20 mouse cellular contexts compared by ENCODE assay signal in the genomic region with DNA sequence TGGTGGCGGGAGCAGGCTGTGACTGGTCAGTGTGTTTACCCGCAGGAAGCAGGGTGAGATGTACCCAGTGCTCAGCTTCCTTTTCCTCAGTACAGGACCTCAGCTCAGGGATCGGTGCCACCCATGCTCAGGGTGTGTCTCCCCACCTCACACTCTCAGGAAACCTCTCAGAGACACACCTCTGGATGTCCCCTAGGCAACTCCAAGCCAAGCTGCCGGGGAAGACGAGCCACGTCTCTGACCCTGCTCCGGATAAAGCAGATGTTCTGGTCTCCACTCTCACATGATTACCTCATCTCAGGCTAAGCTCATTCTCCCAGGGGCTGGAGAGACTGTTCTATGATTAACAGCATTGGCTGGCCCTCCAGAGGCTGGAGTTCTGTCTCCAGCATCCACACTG. TPM values are rescaled to one million over a fixed set of nuclear protein-coding genes. Genes with fewer than 3 reads are reported as not detected.
DNase-seq lines count a peak whose midpoint lies in the region; ATAC-seq lines count a peak whose summit lies in the region.
"Had no signal": no experiment of that assay in that cellular context is flagged by ENCODE, and none has a peak within 500 bp of the region (broad histone marks: within the 10 kb centered on the region; RNA-seq: fewer than 3 reads in every experiment).

No protein-coding gene starts in this region.

- 68% methylated on average over 7 of the region's 7 CpGs for WGBS in heart, embryonic 15.5 days

- no peaks in the 10 kb centered on the region for H3K36me3 ChIP-seq in heart, embryonic 15.5 days
- H3K36me3 ChIP-seq: embryonic facial prominence, embryonic 13.5 days; forebrain, embryonic 10.5 days; midbrain, embryonic 15.5 days had no signal

- no peaks in the 10 kb centered on the region for H3K9me3 ChIP-seq in heart, embryonic 15.5 days (replicated peaks)
- H3K9me3 ChIP-seq: embryonic facial prominence, embryonic 13.5 days; forebrain, embryonic 10.5 days; midbrain, embryonic 15.5 days had no signal

- ATAC-seq in heart, embryonic 15.5 days (replicated peaks; ENCODE audit: insufficient number of reproducible peaks, insufficient read depth, low FRiP score, low read depth) = 0 out of 2 replicates have a peak, but pooled peaks have one; percentile 7
- ATAC-seq: midbrain, embryonic 15.5 days had no signal

- DNase-seq in gastrocnemius, adult 18-20 months (ENCODE audit: low spot score) = peak; percentile 49
- DNase-seq in gastrocnemius, adult 8-10 months (ENCODE audit: low spot score in 2 of 2) = no peak
- DNase-seq in lung, postnatal 36 days = peak; percentile 25
- DNase-seq in lung, postnatal 14 days = no peak
- DNase-seq in right cerebral cortex, postnatal 36 days (ENCODE audit: low spot score in 2 of 2) = no peak
- no peak for DNase-seq in right cerebral cortex, postnatal 4 days
- no peak for DNase-seq in layer of hippocampus, adult 9-11 months
- DNase-seq: adrenal gland, postnatal 36 days; cerebellum, adult 8-10 months; kidney, postnatal 4 days; lung, adult 2 months; retina, postnatal 1 day; spleen, adult 18-20 months; thymus, postnatal 4 days had no signal

- H3K4me2 ChIP-seq in heart, embryonic 15.5 days = no peak overlapping the region
- H3K4me2 ChIP-seq: embryonic facial prominence, embryonic 13.5 days; midbrain, embryonic 15.5 days had no signal

- peaks cover 17% of the 10 kb centered on the region for H3K4me1 ChIP-seq in heart, embryonic 15.5 days (replicated peaks)

- H3K27me3 ChIP-seq in heart, embryonic 15.5 days = no peaks in the 10 kb centered on the region
- H3K27me3 ChIP-seq: CH12.LX; embryonic facial prominence, embryonic 13.5 days; midbrain, embryonic 15.5 days had no signal

- no peak overlapping the region for H3K4me3 ChIP-seq in heart, embryonic 15.5 days
- H3K4me3 ChIP-seq: embryonic facial prominence, embryonic 13.5 days; forebrain, embryonic 10.5 days; megakaryocyte, embryonic 14.5 days; midbrain, embryonic 15.5 days had no signal

- H3K9ac ChIP-seq in heart, embryonic 15.5 days = no peak overlapping the region
- H3K9ac ChIP-seq: embryonic facial prominence, embryonic 13.5 days; midbrain, embryonic 15.5 days had no signal

- H3K27ac ChIP-seq in heart, embryonic 15.5 days = no peak overlapping the region
- H3K27ac ChIP-seq: embryonic facial prominence, embryonic 13.5 days; forebrain, embryonic 10.5 days; midbrain, embryonic 15.5 days had no signal

RNA-seq across cellular contexts. Expression of a gene that starts 13.3 kb away (rescaled TPM):
- 1 to 10 TPM; 2.9 to 3.7 TPM for total RNA-seq in gastrocnemius, adult 18-20 months (2021)
- total RNA-seq in gastrocnemius, adult 8-10 months (2022) = 1 to 10 TPM; 3.1 to 4.4 (median 3.4) TPM
- polyA plus RNA-seq in heart, embryonic 15.5 days (2015; fragmentation: Nextera tagmentation; extraction: Ambion mirVana) = 38.0 and 45.0 TPM in 2 replicates

Comparison
In these comparisons a context has a peak if more than half of its experiments do, and no peak if none do; other contexts are left out.
1. DNase-seq: peak in gastrocnemius, adult 18-20 months (single experiment) and lung, postnatal 36 days (single experiment); none in gastrocnemius, adult 8-10 months (0 of 2), lung, postnatal 14 days (single experiment), right cerebral cortex, postnatal 36 days (0 of 2), right cerebral cortex, postnatal 4 days (single experiment) and layer of hippocampus, adult 9-11 months (single experiment).